Mouse (Mus musculus): Measurements from ENCODE around the gene Wdr72. TPM values are rescaled to one million over a fixed set of nuclear protein-coding genes. Genes with fewer than 3 reads are reported as not detected.
A peak's percentile ranks its signal among the peaks of the same experiment; 100 is the strongest.

Gene Wdr72
- total RNA-seq, 2 experiments from 2014 or later: not detected

GRCm38 (mm10) chr9:74228272-74228671, 118.1 kb downstream of the Wdr72 start:
- ATAC-seq (replicated peaks; ENCODE audit: poor library complexity): no peak

GRCm38 (mm10) chr9:74241292-74241691, 131.1 kb downstream of the Wdr72 start:
- peak; percentile 90 for ATAC-seq (replicated peaks; ENCODE audit: poor library complexity)

- ATAC-seq (replicated peaks; ENCODE audit: poor library complexity): no peak
These were observed 137.9 kb downstream of the Wdr72 start for GRCm38 (mm10) chr9:74248084-74248483.

- no peak for ATAC-seq (replicated peaks; ENCODE audit: poor library complexity)
These were observed 139.3 kb downstream of the Wdr72 start for GRCm38 (mm10) chr9:74249486-74249885.

GRCm38 (mm10) chr9:74250522-74250921, 140.4 kb downstream of the Wdr72 start:
- no peak for ATAC-seq (replicated peaks; ENCODE audit: poor library complexity)

GRCm38 (mm10) chr9:74258389-74258788, 148.2 kb downstream of the Wdr72 start:
- no peak for ATAC-seq (replicated peaks; ENCODE audit: poor library complexity)

GRCm38 (mm10) chr9:74277752-74278385, 167.7 kb downstream of the Wdr72 start:
- ATAC-seq (replicated peaks; ENCODE audit: poor library complexity): no peak

- no peak for ATAC-seq (replicated peaks; ENCODE audit: poor library complexity)
These were observed 171.9 kb downstream of the Wdr72 start for GRCm38 (mm10) chr9:74282072-74282471.

- no peak for ATAC-seq (replicated peaks; ENCODE audit: poor library complexity)
These were observed 176.1 kb downstream of the Wdr72 start for GRCm38 (mm10) chr9:74286210-74286609.

GRCm38 (mm10) chr9:74294479-74294878, 184.3 kb downstream of the Wdr72 start:
- no peak for ATAC-seq (replicated peaks; ENCODE audit: poor library complexity)

- ATAC-seq (replicated peaks; ENCODE audit: poor library complexity): no peak
These were observed 208.6 kb downstream of the Wdr72 start for GRCm38 (mm10) chr9:74318771-74319170.

- ATAC-seq (replicated peaks; ENCODE audit: poor library complexity): no peak
These were observed 214.2 kb downstream of the Wdr72 start for GRCm38 (mm10) chr9:74324089-74324924.

- ATAC-seq (replicated peaks; ENCODE audit: poor library complexity): no peak
These were observed 214.8 kb downstream of the Wdr72 start for GRCm38 (mm10) chr9:74324925-74325295.

GRCm38 (mm10) chr9:74325981-74326380, 215.8 kb downstream of the Wdr72 start:
- ATAC-seq (replicated peaks; ENCODE audit: poor library complexity): no peak

- no peak for ATAC-seq (replicated peaks; ENCODE audit: poor library complexity)
These were observed 218.7 kb downstream of the Wdr72 start for GRCm38 (mm10) chr9:74328821-74329220.

- ATAC-seq (replicated peaks; ENCODE audit: poor library complexity): no peak
These were observed 220.7 kb downstream of the Wdr72 start for GRCm38 (mm10) chr9:74330706-74331495.

GRCm38 (mm10) chr9:74332321-74332720, 222.2 kb downstream of the Wdr72 start:
- ATAC-seq (replicated peaks; ENCODE audit: poor library complexity): no peak

All from megakaryocyte progenitor cell, adult 5-6 weeks (primary cell).